Mouse (Mus musculus) MEL (cell line): ENCODE data around the gene Kif6. TPM values are rescaled to one million over a fixed set of nuclear protein-coding genes. Genes with fewer than 3 reads are reported as not detected.

ENCODE experiments used
- DNase-seq: peaks from one replicate; pipeline ENCODE4 v3.0.0; 2011; ENCODE audit warnings: low read depth, low spot score
- H3K27ac ChIP-seq: 2 replicates; pipeline ENCODE4 v1.5.1; 2012; ENCODE audit warnings: low read depth, mild to moderate bottlenecking, control low read depth, low read length, moderate library complexity; ENCODE audit not compliant: control insufficient read depth
- H3K27me3 ChIP-seq, 2 experiments: fragments of 150-350 bp in 1 of 2; sonication (generic) in 1 of 2; 2 replicates each; pipeline ENCODE4 v1.6.1; 2012; ENCODE audit warnings: low read length in 2 of 2, mild to moderate bottlenecking in 2 of 2, improper control_type of control experiment in 1 of 2, moderate library complexity in 1 of 2; ENCODE audit not compliant: insufficient read depth in 2 of 2, control insufficient read depth in 1 of 2
- H3K36me3 ChIP-seq, 2 experiments: 2 replicates each; pipeline ENCODE4 v1.6.1; 2012 to 2014; ENCODE audit warnings: low read length in 2 of 2, improper control_type of control experiment in 1 of 2, inconsistent platforms in 1 of 2, mild to moderate bottlenecking in 1 of 2; ENCODE audit not compliant: insufficient read depth in 2 of 2, control insufficient read depth in 1 of 2
- H3K4me1 ChIP-seq, 2 experiments: fragments of 150-350 bp in 1 of 2; sonication (generic) in 1 of 2; 2 replicates each; pipeline ENCODE4 v1.6.1; 2012; ENCODE audit warnings: low read length in 2 of 2, improper control_type of control experiment in 1 of 2, mild to moderate bottlenecking in 1 of 2; ENCODE audit not compliant: insufficient read depth in 2 of 2, control insufficient read depth in 1 of 2
- H3K4me3 ChIP-seq, 2 experiments: fragments of 150-350 bp in 1 of 2; sonication (generic) in 1 of 2; 2 replicates each; pipeline ENCODE4 v1.5.1; 2012; ENCODE audit warnings: low read depth in 2 of 2, low read length in 2 of 2, mild to moderate bottlenecking in 2 of 2, moderate library complexity in 2 of 2, control low read depth in 1 of 2, improper control_type of control experiment in 1 of 2; ENCODE audit not compliant: control insufficient read depth in 1 of 2, insufficient read depth in 1 of 2
- H3K79me2 ChIP-seq: 2 replicates; pipeline ENCODE4 v1.6.1; 2012; ENCODE audit warnings: mild to moderate bottlenecking, low read length, moderate library complexity; ENCODE audit not compliant: control insufficient read depth, poor library complexity, insufficient read depth
- H3K9ac ChIP-seq: 2 replicates; pipeline ENCODE4 v1.6.1; 2012; ENCODE audit warnings: low read depth, mild to moderate bottlenecking, control low read depth, low read length, moderate library complexity; ENCODE audit not compliant: control insufficient read depth, poor library complexity, severe bottlenecking
- H3K9me3 ChIP-seq: fragments of 150-350 bp; sonication (generic); replicated peaks from 2 replicates; pipeline ENCODE4 v1.6.1; 2012; ENCODE audit warnings: mild to moderate bottlenecking, low read length, improper control_type of control experiment, moderate library complexity; ENCODE audit not compliant: insufficient read depth
- CHD2 ChIP-seq: IDR thresholded peaks from 2 replicates; pipeline ENCODE4 v1.6.1; 2011; ENCODE audit warnings: low read length, improper control_type of control experiment
- CTCF ChIP-seq, 3 experiments: IDR thresholded peaks in 2 of 3; conservative IDR thresholded peaks in 1 of 3; 2 replicates each; pipeline ENCODE4 v1.5.1; 2011 to 2012; ENCODE audit warnings: low read length in 3 of 3, low read depth in 2 of 3, mild to moderate bottlenecking in 2 of 3, improper control_type of control experiment in 1 of 3, inconsistent platforms in 1 of 3, mixed read lengths in 1 of 3, moderate library complexity in 1 of 3; ENCODE audit not compliant: control insufficient read depth in 1 of 3, insufficient read depth in 1 of 3, poor library complexity in 1 of 3, severe bottlenecking in 1 of 3
- EP300 ChIP-seq, 2 experiments: IDR thresholded peaks; 2 replicates each; pipeline ENCODE4 v1.6.1; 2011; ENCODE audit warnings: improper control_type of control experiment in 2 of 2, low read length in 2 of 2, low read depth in 1 of 2, mild to moderate bottlenecking in 1 of 2
- HCFC1 ChIP-seq: IDR thresholded peaks from 2 replicates; pipeline ENCODE4 v1.6.1; 2012; ENCODE audit warnings: low read depth, mild to moderate bottlenecking, inconsistent platforms, low read length, improper control_type of control experiment, moderate library complexity
- MEF2A ChIP-seq: IDR thresholded peaks from 2 replicates; pipeline ENCODE4 v1.6.1; 2014; ENCODE audit warnings: low read depth, mild to moderate bottlenecking, inconsistent platforms, low read length, improper control_type of control experiment; ENCODE audit not compliant: poor library complexity, insufficient replicate concordance, severe bottlenecking; ENCODE audit errors: extremely low read depth
- NRF1 ChIP-seq: IDR thresholded peaks from 2 replicates; pipeline ENCODE4 v1.6.1; 2014; ENCODE audit warnings: low read depth, mild to moderate bottlenecking, inconsistent platforms, low read length, improper control_type of control experiment, moderate library complexity; ENCODE audit not compliant: poor library complexity, insufficient read depth, severe bottlenecking
- POLR2AphosphoS5 ChIP-seq: IDR thresholded peaks from 2 replicates; pipeline ENCODE4 v1.6.1; 2012; ENCODE audit warnings: low read depth, borderline replicate concordance, mild to moderate bottlenecking, inconsistent platforms, low read length, moderate library complexity, mixed read lengths
- RAD21 ChIP-seq: IDR thresholded peaks from 2 replicates; pipeline ENCODE4 v1.6.1; 2011; ENCODE audit warnings: mild to moderate bottlenecking, low read depth, low read length, improper control_type of control experiment
- RCOR1 ChIP-seq: IDR thresholded peaks from 2 replicates; pipeline ENCODE4 v1.6.1; 2012; ENCODE audit warnings: low read depth, mild to moderate bottlenecking, inconsistent platforms, low read length, improper control_type of control experiment
- SMC3 ChIP-seq: IDR thresholded peaks from 2 replicates; pipeline ENCODE4 v1.6.1; 2011; ENCODE audit warnings: low read depth, low read length, improper control_type of control experiment
- TCF12 ChIP-seq: IDR thresholded peaks from 2 replicates; pipeline ENCODE4 v1.6.1; 2014; ENCODE audit warnings: low read depth, mild to moderate bottlenecking, inconsistent platforms, low read length, improper control_type of control experiment, moderate library complexity
- ZC3H11A ChIP-seq: IDR thresholded peaks from 2 replicates; pipeline ENCODE4 v1.6.1; 2012; ENCODE audit warnings: low read depth, mild to moderate bottlenecking, inconsistent platforms, low read length, improper control_type of control experiment
- ZKSCAN1 ChIP-seq: IDR thresholded peaks from 2 replicates; pipeline ENCODE4 v1.6.1; 2012; ENCODE audit warnings: low read depth, mild to moderate bottlenecking, inconsistent platforms, low read length, improper control_type of control experiment, moderate library complexity
- polyA plus RNA-seq, 2 experiments: library from polyadenylated mRNA; stranded (reverse) in 1 of 2; unstranded in 1 of 2; fragments of >175 nt in 1 of 2; fragments of >200 nt in 1 of 2; gene quantifications; 2 replicates each; pipeline versions ENCODE4 v1.2.1 to v1.2.4; 2012; ENCODE audit warnings: low replicate concordance in 2 of 2, low read depth in 1 of 2; ENCODE audit not compliant: insufficient read length in 2 of 2, insufficient read depth in 1 of 2, missing spikeins in 1 of 2
- total RNA-seq: library from RNA; depleted of rRNA; stranded (reverse); fragments of 300-350 nt; gene quantifications from 2 replicates; pipeline ENCODE4 v1.2.3, GENCODE M21; 2012

Gene Kif6
- total and polyA plus RNA-seq, 3 experiments = not detected

GRCm38 (mm10) chr17:49898849-49899331 is 284.0 kb downstream of the Kif6 start:
- no peaks in the 10 kb centered on the region for H3K9me3 ChIP-seq
- no peaks in the 10 kb centered on the region for H3K36me3 ChIP-seq

DNA sequence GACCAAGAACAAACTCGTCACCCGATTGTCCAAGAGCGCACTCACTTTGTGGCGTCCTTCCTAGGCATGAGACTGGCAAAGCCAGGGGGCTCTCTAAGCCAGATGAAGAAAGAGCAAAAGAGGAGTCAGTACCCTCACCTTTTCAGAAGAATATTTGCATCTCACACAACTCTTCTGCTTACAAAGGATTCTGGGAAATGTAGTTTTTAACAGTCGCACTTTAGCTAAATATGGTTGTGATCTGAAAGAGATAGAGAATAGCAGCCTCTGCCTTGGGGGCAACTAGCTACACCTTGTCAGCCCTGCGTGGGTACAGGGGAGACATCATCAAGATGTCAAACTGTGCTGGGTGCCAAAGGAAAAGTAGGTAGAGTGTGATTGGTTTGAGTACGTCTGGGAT is 287.7 kb downstream of the Kif6 start:
- no peak for DNase-seq
- H3K27me3 ChIP-seq = no peaks in the 10 kb centered on the region; a peak in 1 of 4 replicates
- no peaks in the 10 kb centered on the region for H3K4me1 ChIP-seq
- H3K27ac ChIP-seq = no peak overlapping the region
- no peaks in the 10 kb centered on the region for H3K79me2 ChIP-seq
- H3K4me3 ChIP-seq = no peak overlapping the region
- H3K9ac ChIP-seq = no peak overlapping the region
- H3K9me3 ChIP-seq = no peaks in the 10 kb centered on the region
- H3K36me3 ChIP-seq = no peaks in the 10 kb centered on the region
- TF ChIP-seq HCFC1 = peak; percentile 53
- no peak for TF ChIP-seq RCOR1

More at GRCm38 (mm10) chr17:49898849-49899331, 284.0 kb downstream of the Kif6 start:
- Histone ChIP-seq H3K27me3 (no peaks in the 10 kb centered on the region; a peak in 1 of 4 replicates), H3K4me3 (no peak overlapping the region), H3K27ac (no peak overlapping the region), H3K79me2 (no peaks in the 10 kb centered on the region), H3K9ac (no peak overlapping the region), H3K4me1 (no peaks in the 10 kb centered on the region)
- TF ChIP-seq EP300 (IDR thresholded peaks at IDR 0.05; ENCODE audit: low read depth in 1 of 2, low read length in 2 of 2) (no peak), POLR2AphosphoS5 (no peak), ZKSCAN1 (no peak), CTCF (IDR thresholded peaks at IDR 0.05 in 2 of 3, conservative IDR thresholded peaks at IDR 0.05 in 1 of 3; ENCODE audit: control insufficient read depth in 1 of 3, insufficient read depth in 1 of 3, low read depth in 2 of 3, low read length in 3 of 3, poor library complexity in 1 of 3, severe bottlenecking in 1 of 3) (peak; percentile 82 to 94 (median 86)), SMC3 (peak; percentile 79), HCFC1 (no peak), CHD2 (no peak), NRF1 (no peak), MEF2A (no peak), TCF12 (no peak), RAD21 (peak; percentile 84), ZC3H11A (peak; percentile 68)
- DNase-seq = peak; percentile 66

GRCm38 (mm10) chr17:49923429-49923828 is 308.5 kb downstream of the Kif6 start:
- TF ChIP-seq EP300 (IDR thresholded peaks at IDR 0.05; ENCODE audit: low read depth in 1 of 2, low read length in 2 of 2) = no peak
- no peak for TF ChIP-seq RCOR1
- H3K36me3 ChIP-seq = no peaks in the 10 kb centered on the region
- no peaks in the 10 kb centered on the region for H3K27me3 ChIP-seq
- H3K27ac ChIP-seq = no peak overlapping the region
- no peak for DNase-seq
- no peak overlapping the region for H3K4me3 ChIP-seq
- H3K9me3 ChIP-seq = no peaks in the 10 kb centered on the region
- no peak overlapping the region for H3K9ac ChIP-seq
- H3K4me1 ChIP-seq = no peaks in the 10 kb centered on the region
- H3K79me2 ChIP-seq = no peaks in the 10 kb centered on the region
